Mouse (Mus musculus): ENCODE measurements around the gene Aplp2. TPM values are rescaled to one million over a fixed set of nuclear protein-coding genes. Genes with fewer than 3 reads are reported as not detected.

Gene Aplp2
- polyA plus RNA-seq, 1 experiment: 78.0 TPM

GRCm38 (mm10) chr9:31119882-31120532 is 91.6 kb downstream of the Aplp2 start:
- no peak for DNase-seq (ENCODE audit: low read depth in 1 of 2, low spot score in 2 of 2)
- Histone ChIP-seq H3K27me3 (ENCODE audit: control insufficient read depth, insufficient read depth, low read length) (no peaks in the 10 kb centered on the region), H3K4me1 (ENCODE audit: control insufficient read depth, insufficient read depth, insufficient read length) (peaks cover 11% of the 10 kb centered on the region; the same call in 1 of the 2 replicates), H3K27ac (ENCODE audit: insufficient read depth, low read length) (no peak overlapping the region), H3K36me3 (ENCODE audit: control insufficient read depth, insufficient read depth, low read length) (no peaks in the 10 kb centered on the region), H3K4me3 (ENCODE audit: extremely low read depth, insufficient read depth, insufficient read length) (no peak overlapping the region)
- TF ChIP-seq CTCF (IDR thresholded peaks at IDR 0.05; ENCODE audit: extremely low read depth, insufficient read depth, insufficient read length, insufficient replicate concordance) (no peak), POLR2A (IDR thresholded peaks at IDR 0.05; ENCODE audit: low read depth, low read length) (no peak)
- 64% methylated on average over 11 of the region's 11 CpGs for WGBS

DNA sequence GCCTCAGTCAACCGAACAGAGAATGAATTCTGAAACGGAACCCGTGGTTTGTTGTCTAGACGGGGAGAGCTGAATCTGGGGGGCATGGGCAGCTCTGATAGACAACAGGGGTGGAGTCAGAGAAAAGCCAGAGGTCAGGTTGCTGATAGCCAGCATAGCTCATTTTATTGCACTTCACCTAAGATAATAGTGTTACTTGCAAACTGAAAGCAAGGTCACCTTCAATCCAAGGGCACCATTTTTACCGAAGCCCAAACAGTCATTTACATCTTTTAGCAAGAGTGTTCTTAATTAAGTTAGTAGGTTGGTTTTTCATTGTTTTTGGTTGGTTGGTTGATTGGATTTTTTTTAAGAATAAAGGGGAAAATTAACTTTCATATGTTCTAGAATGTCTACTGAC is 92.2 kb downstream of the Aplp2 start:
- Histone ChIP-seq H3K27me3 (ENCODE audit: control insufficient read depth, insufficient read depth, low read length) (no peaks in the 10 kb centered on the region), H3K36me3 (ENCODE audit: control insufficient read depth, insufficient read depth, low read length) (no peaks in the 10 kb centered on the region), H3K4me1 (ENCODE audit: control insufficient read depth, insufficient read depth, insufficient read length) (peaks cover 11% of the 10 kb centered on the region; the same call in 1 of the 2 replicates), H3K27ac (ENCODE audit: insufficient read depth, low read length) (no peak overlapping the region), H3K4me3 (ENCODE audit: extremely low read depth, insufficient read depth, insufficient read length) (no peak overlapping the region)
- DNase-seq (ENCODE audit: low read depth in 1 of 2, low spot score in 2 of 2): no peak
- 64% methylated on average over 5 of the region's 5 CpGs for WGBS
- no peak for TF ChIP-seq CTCF (IDR thresholded peaks at IDR 0.05; ENCODE audit: extremely low read depth, insufficient read depth, insufficient read length, insufficient replicate concordance)
- TF ChIP-seq POLR2A (IDR thresholded peaks at IDR 0.05; ENCODE audit: low read depth, low read length): no peak

DNA sequence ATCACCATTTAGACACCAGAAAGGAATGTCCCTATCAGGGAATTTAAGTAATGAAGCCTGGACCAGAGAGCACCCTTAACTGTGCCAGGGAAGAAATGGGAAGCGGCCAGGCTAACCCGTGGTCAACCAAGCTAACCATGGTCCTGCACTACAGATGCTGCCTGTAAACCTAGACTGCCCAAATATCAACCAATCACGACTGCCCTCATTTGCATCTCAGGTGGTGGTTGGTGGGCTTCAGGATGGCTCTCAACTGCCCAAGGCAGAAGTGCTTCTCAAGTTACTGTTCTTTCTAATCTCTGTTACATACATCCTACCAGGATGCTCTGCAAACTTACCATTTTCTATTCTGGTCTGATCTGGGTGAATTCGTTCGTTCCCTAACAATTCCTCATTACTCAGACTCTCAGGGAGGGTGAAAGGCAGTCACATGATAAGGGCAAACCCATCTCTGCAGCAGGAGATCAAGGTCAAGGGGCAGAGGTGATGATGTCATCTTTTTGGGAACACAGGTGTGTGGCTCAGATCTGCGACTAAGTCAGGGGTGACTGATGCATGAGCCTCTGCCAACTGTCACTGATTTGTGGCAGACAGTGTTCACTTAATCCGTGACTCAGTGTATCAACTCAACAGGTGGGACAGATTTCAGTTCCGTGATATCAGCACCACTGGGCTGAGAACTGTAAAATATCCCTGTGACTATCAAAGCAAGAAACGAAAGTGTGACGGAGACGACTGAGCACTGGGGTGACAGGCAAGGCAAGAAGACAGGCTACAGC is 92.9 kb downstream of the Aplp2 start:
- no peak for DNase-seq (ENCODE audit: low read depth in 1 of 2, low spot score in 2 of 2)
- H3K27me3 ChIP-seq (ENCODE audit: control insufficient read depth, insufficient read depth, low read length): no peaks in the 10 kb centered on the region
- no peaks in the 10 kb centered on the region for H3K36me3 ChIP-seq (ENCODE audit: control insufficient read depth, insufficient read depth, low read length)
- H3K4me1 ChIP-seq (ENCODE audit: control insufficient read depth, insufficient read depth, insufficient read length): peaks cover 11% of the 10 kb centered on the region; the same call in 1 of the 2 replicates
- no peak for TF ChIP-seq CTCF (IDR thresholded peaks at IDR 0.05; ENCODE audit: extremely low read depth, insufficient read depth, insufficient read length, insufficient replicate concordance)
- H3K4me3 ChIP-seq (ENCODE audit: extremely low read depth, insufficient read depth, insufficient read length): no peak overlapping the region
- 70% methylated on average over 11 of the region's 11 CpGs for WGBS
- no peak overlapping the region for H3K27ac ChIP-seq (ENCODE audit: insufficient read depth, low read length)

DNA sequence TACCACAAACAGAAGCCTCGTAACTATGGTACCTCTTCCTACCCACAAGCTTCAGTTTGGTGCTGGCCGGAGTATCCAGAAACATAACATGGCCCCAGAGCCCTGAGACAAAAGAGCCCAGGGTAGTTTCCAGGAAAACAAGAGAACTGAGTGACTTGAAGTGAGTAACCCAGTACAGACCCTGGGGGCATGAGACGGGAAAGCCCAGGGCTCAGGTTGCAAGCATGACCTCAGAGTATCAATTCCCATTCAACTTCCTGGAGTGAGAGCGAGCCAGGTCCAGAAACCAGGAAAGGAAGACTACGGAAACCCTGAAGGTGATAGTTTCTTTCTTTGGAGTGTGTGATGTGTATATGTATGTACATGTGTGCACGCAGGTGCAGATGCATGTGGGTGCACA is 94.1 kb downstream of the Aplp2 start:
- no peaks in the 10 kb centered on the region for H3K36me3 ChIP-seq (ENCODE audit: control insufficient read depth, insufficient read depth, low read length)
- WGBS: 90% methylated on average over 6 of the region's 6 CpGs
- H3K4me1 ChIP-seq (ENCODE audit: control insufficient read depth, insufficient read depth, insufficient read length): peaks cover 11% of the 10 kb centered on the region; the same call in 1 of the 2 replicates
- no peak for TF ChIP-seq CTCF (IDR thresholded peaks at IDR 0.05; ENCODE audit: extremely low read depth, insufficient read depth, insufficient read length, insufficient replicate concordance)
- TF ChIP-seq POLR2A (IDR thresholded peaks at IDR 0.05; ENCODE audit: low read depth, low read length): no peak
- H3K27me3 ChIP-seq (ENCODE audit: control insufficient read depth, insufficient read depth, low read length): no peaks in the 10 kb centered on the region
- DNase-seq (ENCODE audit: low read depth in 1 of 2, low spot score in 2 of 2): no peak
- H3K4me3 ChIP-seq (ENCODE audit: extremely low read depth, insufficient read depth, insufficient read length): no peak overlapping the region
- H3K27ac ChIP-seq (ENCODE audit: insufficient read depth, low read length): no peak overlapping the region

- no peak for DNase-seq (ENCODE audit: low read depth in 1 of 2, low spot score in 2 of 2)
- Histone ChIP-seq H3K27ac (ENCODE audit: insufficient read depth, low read length) (no peak overlapping the region), H3K4me3 (ENCODE audit: extremely low read depth, insufficient read depth, insufficient read length) (no peak overlapping the region), H3K27me3 (ENCODE audit: control insufficient read depth, insufficient read depth, low read length) (no peaks in the 10 kb centered on the region), H3K36me3 (ENCODE audit: control insufficient read depth, insufficient read depth, low read length) (no peaks in the 10 kb centered on the region), H3K4me1 (ENCODE audit: control insufficient read depth, insufficient read depth, insufficient read length) (peaks cover 11% of the 10 kb centered on the region; the same call in 1 of the 2 replicates)
- TF ChIP-seq POLR2A (IDR thresholded peaks at IDR 0.05; ENCODE audit: low read depth, low read length) (no peak), CTCF (IDR thresholded peaks at IDR 0.05; ENCODE audit: extremely low read depth, insufficient read depth, insufficient read length, insufficient replicate concordance) (no peak)
- WGBS: 93% methylated on average over 11 of the region's 11 CpGs
These were observed 94.5 kb downstream of the Aplp2 start for GRCm38 (mm10) chr9:31117088-31117487.

DNA sequence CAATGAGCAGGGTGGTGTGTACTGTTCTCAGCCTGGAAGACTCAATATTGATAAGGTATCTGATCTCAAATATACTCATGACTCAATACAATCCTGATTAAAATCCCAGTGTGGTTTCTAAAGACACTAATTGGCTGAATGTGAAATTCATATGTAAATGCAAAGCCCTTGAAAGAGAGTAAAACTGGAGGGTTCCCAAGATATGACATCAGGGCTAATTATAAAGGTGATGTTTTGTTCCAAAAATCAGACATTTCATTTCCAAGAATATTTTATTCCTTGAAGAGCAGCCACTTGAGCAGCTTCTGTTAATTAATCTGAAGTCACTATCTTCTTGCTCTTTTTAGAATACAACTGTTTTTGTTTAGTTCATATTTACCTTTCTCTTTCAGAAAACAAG is 96.0 kb downstream of the Aplp2 start:
- Histone ChIP-seq H3K36me3 (ENCODE audit: control insufficient read depth, insufficient read depth, low read length) (no peaks in the 10 kb centered on the region), H3K4me1 (ENCODE audit: control insufficient read depth, insufficient read depth, insufficient read length) (peaks cover 8% of the 10 kb centered on the region; the same call in 1 of the 2 replicates), H3K4me3 (ENCODE audit: extremely low read depth, insufficient read depth, insufficient read length) (no peak overlapping the region), H3K27me3 (ENCODE audit: control insufficient read depth, insufficient read depth, low read length) (no peaks in the 10 kb centered on the region), H3K27ac (ENCODE audit: insufficient read depth, low read length) (no peak overlapping the region)
- no peak for TF ChIP-seq CTCF (IDR thresholded peaks at IDR 0.05; ENCODE audit: extremely low read depth, insufficient read depth, insufficient read length, insufficient replicate concordance)
- no peak for TF ChIP-seq POLR2A (IDR thresholded peaks at IDR 0.05; ENCODE audit: low read depth, low read length)
- no peak for DNase-seq (ENCODE audit: low read depth in 1 of 2, low spot score in 2 of 2)

GRCm38 (mm10) chr9:31108464-31108863 is 103.2 kb downstream of the Aplp2 start:
- H3K27me3 ChIP-seq (ENCODE audit: control insufficient read depth, insufficient read depth, low read length): no peaks in the 10 kb centered on the region
- no peak overlapping the region for H3K27ac ChIP-seq (ENCODE audit: insufficient read depth, low read length)
- no peak overlapping the region for H3K4me3 ChIP-seq (ENCODE audit: extremely low read depth, insufficient read depth, insufficient read length)
- peaks cover 1% of the 10 kb centered on the region for H3K36me3 ChIP-seq (ENCODE audit: control insufficient read depth, insufficient read depth, low read length)
- H3K4me1 ChIP-seq (ENCODE audit: control insufficient read depth, insufficient read depth, insufficient read length): no peaks in the 10 kb centered on the region
- DNase-seq (ENCODE audit: low read depth in 1 of 2, low spot score in 2 of 2): no peak
- 92% methylated on average over 8 of the region's 8 CpGs for WGBS
- TF ChIP-seq CTCF (IDR thresholded peaks at IDR 0.05; ENCODE audit: extremely low read depth, insufficient read depth, insufficient read length, insufficient replicate concordance): no peak
- TF ChIP-seq POLR2A (IDR thresholded peaks at IDR 0.05; ENCODE audit: low read depth, low read length): no peak

Other genes starting within 250 kb of the Aplp2 start
- 4.5 and 5.4 TPM in 2 replicates for gene Zbtb44, start 181.2 kb downstream of the Aplp2 start, polyA plus RNA-seq (2012; rRNA removed)
- 12.9 and 15.9 TPM in 2 replicates for gene St14, start 80.0 kb downstream of the Aplp2 start, polyA plus RNA-seq (2012; rRNA removed)
- 5.9 and 8.2 TPM in 2 replicates for gene Prdm10, start 68.7 kb upstream of the Aplp2 start, polyA plus RNA-seq (2012; rRNA removed)
- gene Nfrkb, start 174.4 kb upstream of the Aplp2 start, polyA plus RNA-seq (2012; rRNA removed): 23.6 and 29.6 TPM in 2 replicates

Data from spleen, adult 2 months (tissue).